Mouse (Mus musculus) E14TG2a.4 (cell line): ENCODE data around the gene Nprl2.

ENCODE experiments used
- CTCF ChIP-seq: conservative IDR thresholded peaks from 2 replicates; pipeline ENCODE4 v1.5.1; 2014; ENCODE audit warnings: low read length
- NANOG ChIP-seq: IDR thresholded peaks from 2 replicates; pipeline ENCODE4 v1.6.1; 2014; ENCODE audit warnings: borderline replicate concordance, low read length, mixed read lengths

- TF ChIP-seq CTCF (no peak), NANOG (no peak)
These were observed 25.8 kb downstream of the Nprl2 start, which contains the start of gene Hyal2 for GRCm38 (mm10) chr9:107567702-107568319.
